Mouse (Mus musculus) lung, adult 18-20 months (tissue): ENCODE measurements around the gene Sae1.
"Not testable (repeated sequence)": the region's sequence is repeated elsewhere in the genome, so short reads cannot be mapped to it uniquely, and the experiment has no call there.

Source experiments
- DNase-seq, 2 experiments: peaks; one replicate each; pipeline ENCODE4 v3.0.0; 2022; ENCODE audit warnings: mixed read lengths in 2 of 2

Sae1 gene

DNA sequence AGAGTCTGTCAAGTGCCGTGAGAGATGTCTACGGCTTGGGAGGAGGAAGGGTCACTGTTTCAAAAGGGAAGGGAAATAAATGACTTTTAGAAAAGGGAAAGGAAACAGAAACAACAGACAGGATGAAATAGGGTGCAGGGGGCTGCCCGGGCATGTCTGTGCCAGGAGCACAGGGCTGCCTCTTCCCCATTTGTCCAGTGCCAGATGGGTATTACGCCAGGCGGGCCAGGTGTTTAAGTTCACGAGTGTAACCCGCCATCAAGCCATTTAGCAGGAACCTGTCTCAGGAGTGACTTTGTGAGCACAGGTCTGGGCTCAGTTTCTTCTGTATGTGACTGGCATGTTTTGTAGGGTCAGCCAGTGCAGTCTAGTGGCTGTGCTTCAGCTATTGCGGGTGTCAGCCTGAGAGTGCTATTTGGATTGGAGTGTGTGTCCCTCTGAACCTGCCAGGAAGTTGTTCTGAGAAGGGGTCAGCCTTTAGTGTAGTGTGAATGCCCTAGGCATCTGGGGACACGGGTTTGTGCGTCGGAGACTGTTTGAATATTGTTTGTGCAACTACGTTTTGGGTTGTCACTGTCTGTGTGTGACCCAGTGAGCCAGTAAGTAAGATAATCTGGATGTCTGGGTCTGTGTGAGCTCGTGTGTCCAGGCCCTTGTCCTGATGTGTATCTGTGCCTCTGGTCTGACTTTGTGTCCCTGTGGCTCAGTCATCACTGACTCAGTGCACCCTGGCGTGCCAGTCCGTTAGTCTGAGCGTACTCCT lies 78.9 kb downstream of the Sae1 start:
- DNase-seq: peak in 1 of 2 experiments; percentile 40

DNA sequence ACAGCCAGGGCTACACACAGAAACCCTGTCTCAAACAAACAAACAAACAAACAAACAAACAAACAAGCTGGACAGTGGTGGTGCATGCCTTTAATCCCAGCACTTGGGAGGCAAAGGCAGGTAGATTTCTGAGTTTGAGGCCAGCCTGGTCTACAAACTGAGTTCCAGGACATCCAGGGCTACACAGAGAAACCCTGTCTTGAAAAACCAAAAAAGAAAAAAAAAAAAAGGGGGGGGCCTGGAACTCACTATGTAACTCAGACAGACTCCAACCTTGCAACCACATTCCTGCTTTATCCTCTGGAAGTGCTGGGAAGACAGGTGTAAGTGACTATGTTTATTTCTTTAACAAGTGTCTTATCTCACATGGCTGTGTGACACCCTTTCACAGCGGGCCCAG lies 79.5 kb downstream of the Sae1 start, which contains the start of gene Bbc3:
Gene Bbc3, plus strand, starts transcription at position 301 of the 400 bp plus-strand sequence.
- not testable (repeated sequence) for DNase-seq

DNA sequence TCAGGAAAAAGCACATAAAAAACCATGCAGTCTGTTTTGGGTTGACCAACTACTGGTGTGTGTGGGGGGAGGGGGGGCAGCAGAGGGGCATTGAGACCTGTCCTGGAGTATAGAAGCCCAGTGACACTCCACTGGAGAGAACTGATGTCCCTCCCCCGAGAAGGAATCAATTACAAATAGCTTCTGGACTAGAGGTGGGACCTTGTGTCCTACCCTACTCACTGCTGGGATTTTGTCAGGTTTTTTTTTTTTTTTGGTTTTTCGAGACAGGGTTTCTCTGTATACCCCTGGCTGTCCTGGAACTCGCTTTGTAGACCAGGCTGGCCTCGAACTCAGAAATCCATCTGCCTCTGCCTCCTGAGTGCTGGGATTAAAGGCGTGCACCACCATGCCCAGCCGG lies 80.5 kb downstream of the Sae1 start:
- not testable (repeated sequence) for DNase-seq

DNA sequence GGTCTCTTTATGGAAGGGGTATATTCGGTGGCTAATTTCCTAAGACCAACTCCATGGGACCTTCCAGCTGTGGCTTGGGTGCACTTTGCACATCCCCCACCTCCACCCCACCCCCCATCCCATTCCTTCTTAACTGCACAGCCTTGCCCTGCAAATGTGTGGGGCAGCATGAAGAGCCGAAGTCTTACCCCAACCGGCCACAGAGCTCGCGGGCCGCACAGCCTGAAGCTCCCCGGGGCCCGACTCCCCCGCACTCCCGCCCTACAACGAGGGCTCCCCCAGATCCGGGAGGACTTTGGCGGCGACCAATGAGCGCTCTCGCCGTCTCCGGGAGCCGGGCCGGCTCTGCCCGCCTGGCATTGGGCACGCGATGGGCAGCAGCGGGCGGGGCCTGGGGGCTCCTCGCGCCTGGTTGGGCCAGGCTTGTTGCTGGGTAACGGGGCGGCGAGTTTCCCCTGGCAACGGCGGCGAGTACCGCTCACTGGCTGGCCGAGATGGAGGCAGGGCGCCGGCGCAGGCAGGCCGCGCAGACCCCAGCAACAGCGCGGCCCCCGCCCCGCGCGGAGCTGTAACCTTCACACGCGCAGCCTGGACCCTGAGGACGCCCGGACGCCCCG lies 88.1 kb downstream of the Sae1 start:
- DNase-seq: peak; percentile 92 to 95

DNA sequence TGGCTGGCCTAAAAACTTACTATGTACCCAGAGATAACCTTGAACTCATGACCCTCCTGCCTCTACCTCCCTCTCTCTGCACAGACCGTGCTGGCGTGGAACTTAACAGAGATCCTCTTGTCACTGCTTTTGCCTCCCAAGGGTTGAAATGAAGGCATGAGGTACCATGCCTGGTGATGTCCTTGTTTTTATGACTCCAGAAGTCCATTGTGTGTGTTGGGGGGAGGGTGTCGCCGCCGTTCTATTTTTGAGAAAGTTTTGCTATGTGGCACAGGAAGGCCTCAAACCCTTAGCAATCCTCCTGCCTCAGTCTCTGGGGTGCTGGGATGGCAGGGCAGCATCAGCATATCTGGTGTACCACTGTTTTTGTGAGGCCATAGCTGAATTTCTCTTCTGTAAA lies 88.7 kb downstream of the Sae1 start:
- no peak for DNase-seq

DNA sequence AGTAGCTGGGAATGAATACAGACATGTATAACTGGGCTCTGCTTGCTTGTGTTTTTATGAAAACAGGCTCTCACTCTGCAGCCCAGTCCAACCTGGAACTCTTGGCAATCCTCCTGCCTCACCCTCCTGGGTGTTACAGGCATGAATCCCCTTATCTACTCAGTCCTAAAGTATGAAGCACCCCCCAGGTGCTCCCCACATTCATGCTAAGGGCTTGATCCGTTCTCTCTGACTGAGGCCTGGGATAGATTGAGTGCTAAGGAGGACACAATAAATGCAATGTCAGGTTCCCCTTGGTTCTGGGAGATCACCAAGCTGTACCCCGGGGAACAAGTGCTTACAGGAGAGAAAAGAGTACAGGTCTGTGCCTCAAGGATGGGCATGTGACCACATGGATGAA lies 90.0 kb downstream of the Sae1 start:
- no peak for DNase-seq

DNA sequence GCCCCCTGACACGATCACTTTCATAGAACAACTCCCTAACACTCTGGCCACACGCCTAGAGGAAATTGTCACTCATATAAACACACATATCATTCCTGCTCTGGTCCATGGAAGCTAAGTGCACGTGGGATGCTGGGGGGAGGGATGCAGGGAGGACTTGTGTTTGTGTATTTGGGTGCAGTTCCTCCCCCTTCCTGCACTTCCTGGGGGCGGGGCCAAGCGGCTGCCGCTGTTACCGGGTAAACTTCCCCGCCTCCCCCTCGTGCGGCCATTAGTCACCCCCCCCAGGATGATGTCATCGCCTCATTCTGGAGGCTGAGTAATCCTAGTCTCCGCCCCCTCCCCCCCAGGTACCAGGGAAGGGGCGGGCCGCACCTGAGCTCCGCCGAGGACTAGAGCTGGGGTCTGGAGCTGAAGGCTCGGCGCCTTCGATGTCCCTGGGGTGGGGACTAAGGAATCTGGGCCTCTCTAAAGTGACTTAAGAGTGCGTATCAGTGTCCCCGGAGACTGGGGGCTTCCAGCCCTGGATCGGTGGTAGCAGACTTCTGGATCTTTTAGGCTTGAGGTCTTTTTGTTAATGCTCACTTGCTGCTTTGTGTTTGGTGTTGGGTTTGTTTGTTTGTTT lies 90.7 kb downstream of the Sae1 start:
- peak; percentile 93 to 96 for DNase-seq

GRCm38 (mm10) chr7:16296146-16296545 lies 91.5 kb downstream of the Sae1 start:
- DNase-seq: no peak

DNA sequence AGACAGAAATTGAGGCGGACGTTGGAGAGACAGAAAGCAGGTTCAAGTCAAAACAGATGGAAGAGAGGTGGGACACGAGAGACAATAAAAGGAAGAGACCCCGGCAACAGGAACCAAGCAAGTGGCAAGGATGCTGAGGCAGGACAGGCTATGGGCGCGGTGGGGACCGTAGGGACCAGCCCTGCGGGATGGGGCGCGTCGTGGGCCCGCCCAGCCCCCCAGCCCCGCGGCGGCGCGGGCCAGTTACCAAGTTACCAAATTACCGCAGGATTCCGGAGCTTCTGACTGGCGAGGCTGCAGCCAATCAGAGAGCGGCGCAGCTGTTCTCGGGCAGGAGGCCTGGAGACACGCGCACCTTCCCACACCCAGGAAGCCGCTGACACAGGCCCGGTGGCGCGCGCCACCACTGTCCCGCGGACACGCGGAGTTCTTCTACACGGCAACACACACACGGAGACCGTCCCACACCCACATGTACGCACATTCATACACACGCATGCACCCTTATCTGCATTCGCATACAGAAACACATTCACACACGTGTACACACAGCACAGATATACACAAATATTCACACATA lies 92.2 kb downstream of the Sae1 start:
- peak; percentile 91 to 92 for DNase-seq

DNA sequence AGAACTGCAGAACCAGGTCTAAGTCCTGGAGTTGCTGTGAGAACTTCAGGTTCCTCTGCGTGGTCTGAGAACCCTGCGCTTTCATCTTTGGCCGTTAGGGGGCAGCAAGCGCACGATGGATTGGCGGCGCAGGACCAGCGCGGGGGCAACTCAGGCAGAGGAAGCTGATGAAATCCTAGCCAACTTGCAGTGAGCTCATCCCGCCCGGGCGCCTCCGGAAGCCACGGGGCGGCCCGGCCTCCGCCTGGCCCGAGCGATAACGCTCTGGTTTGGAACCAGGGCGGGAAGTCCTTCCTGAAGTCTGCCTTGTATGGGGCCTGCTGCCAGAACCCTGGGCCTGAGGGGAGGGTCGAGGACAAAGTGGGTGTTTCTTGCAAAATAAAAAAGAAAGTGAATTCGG lies 92.8 kb downstream of the Sae1 start:
- peak; percentile 95 to 96 for DNase-seq

GRCm38 (mm10) chr7:16294346-16294745 lies 93.3 kb downstream of the Sae1 start:
- peak; percentile 31 to 40 for DNase-seq

DNA sequence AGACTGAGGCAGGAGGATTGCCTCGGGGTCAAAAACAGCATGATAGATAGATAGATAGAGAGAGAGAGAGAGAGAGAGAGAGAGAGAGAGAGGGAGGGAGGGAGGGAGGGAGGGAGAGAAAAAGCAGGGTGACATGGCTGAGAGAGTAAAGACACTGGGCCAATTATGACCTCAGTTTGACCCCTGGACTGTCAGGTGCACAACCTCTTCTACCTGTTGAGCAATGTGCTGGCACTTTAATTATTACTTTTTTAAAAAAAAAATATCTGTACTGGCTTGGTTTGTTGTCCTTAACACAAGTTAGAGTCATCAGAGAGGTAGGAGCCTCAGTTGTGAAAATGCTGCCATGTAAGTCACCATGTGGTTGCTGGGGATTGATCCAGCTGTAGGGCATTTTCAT lies 99.8 kb downstream of the Sae1 start:
- DNase-seq: no peak

DNA sequence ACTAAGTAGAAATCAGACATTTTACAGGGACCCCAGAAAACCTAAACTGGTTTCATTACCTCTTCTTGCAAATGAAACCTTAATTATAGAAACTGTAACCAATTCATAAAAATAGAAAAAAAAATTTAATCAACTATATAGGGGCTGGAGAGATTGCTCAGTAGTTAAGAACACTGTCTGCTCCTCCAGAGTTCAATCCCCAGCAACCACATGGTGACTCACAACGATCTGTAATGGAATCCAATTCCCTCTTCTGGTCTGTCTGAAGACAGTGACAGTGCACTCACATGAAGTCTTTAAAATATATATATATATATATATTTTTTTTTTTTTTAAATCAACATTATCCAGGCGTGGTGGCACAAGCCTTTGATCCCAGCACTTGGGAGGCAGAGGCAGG lies 100.6 kb downstream of the Sae1 start:
- DNase-seq: no peak

GRCm38 (mm10) chr7:16286026-16286961 lies 101.3 kb downstream of the Sae1 start, which contains the start of gene Ccdc9:
TSS of gene Ccdc9 (minus strand) at chr7:16286795.
- DNase-seq: peak; percentile 100

DNA sequence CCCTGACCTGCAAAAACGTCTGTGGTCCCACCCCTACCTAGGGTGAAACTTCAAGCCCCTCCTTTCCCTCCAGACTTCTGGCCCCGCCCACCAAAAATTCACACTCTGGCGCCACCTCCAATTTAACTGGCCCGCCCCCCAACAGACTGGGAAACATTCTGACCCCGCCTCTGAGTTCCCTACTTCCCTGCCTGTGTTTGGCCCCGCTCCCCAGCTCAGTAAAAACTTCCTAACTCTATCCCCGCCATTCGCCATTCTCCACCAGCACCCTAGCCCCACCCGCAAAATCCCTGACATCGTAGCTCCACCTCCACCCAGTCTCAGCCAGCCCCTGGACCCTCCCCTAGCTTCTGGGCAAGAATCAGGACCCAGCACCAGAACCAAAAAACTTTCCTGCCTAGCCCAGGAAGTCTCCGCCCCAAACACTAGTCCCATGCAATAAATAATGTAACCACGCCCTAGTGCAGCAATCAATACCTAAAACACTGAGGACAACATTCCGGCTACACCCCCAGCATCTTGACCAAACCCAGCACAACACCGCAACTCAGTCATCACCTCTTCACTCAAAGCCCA lies 102.1 kb downstream of the Sae1 start:
- peak; percentile 87 to 90 for DNase-seq

GRCm38 (mm10) chr7:16284904-16285303 lies 102.7 kb downstream of the Sae1 start:
- DNase-seq: no peak

GRCm38 (mm10) chr7:16284001-16284400 lies 103.6 kb downstream of the Sae1 start:
- no peak for DNase-seq

- DNase-seq: no peak
These were observed 105.3 kb downstream of the Sae1 start for GRCm38 (mm10) chr7:16282334-16282733.

GRCm38 (mm10) chr7:16280721-16281120 lies 106.9 kb downstream of the Sae1 start:
- DNase-seq: no peak

- DNase-seq: no peak
These were observed 112.4 kb downstream of the Sae1 start for GRCm38 (mm10) chr7:16274922-16275890.

DNA sequence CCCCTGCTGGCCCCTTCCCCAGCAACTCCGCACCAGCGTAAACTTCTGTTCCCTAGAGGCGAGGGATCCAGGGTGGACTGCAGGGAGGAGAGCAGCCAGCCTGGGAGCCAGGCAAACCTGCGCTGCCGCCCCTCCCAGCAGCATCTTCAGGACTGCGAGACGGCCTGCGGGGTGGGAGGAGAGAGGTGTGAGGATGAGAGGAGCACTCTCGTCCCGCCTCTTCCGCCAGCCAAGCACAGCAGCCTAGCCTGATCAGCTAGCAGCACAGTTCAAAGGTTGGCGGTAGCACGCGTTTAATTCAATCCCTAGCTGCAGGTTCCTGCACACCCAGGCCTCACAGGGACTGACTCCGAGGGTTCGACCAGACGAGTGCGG lies 113.9 kb downstream of the Sae1 start:
- DNase-seq: peak; percentile 68 to 71
